Mouse (Mus musculus) MN1 (cell line): ENCODE measurements at regions not wholly inside any gene's neighbourhood (a gene's known extent, or its start where the extent isn't known, plus 50 kb on each side); places are given as distances from the start of the nearest gene placed in this dataset.

Experiments used
- DNase-seq: peaks from one replicate; pipeline ENCODE4 v3.0.0-alpha.2; 2016; ENCODE audit warnings: low spot score

DNA sequence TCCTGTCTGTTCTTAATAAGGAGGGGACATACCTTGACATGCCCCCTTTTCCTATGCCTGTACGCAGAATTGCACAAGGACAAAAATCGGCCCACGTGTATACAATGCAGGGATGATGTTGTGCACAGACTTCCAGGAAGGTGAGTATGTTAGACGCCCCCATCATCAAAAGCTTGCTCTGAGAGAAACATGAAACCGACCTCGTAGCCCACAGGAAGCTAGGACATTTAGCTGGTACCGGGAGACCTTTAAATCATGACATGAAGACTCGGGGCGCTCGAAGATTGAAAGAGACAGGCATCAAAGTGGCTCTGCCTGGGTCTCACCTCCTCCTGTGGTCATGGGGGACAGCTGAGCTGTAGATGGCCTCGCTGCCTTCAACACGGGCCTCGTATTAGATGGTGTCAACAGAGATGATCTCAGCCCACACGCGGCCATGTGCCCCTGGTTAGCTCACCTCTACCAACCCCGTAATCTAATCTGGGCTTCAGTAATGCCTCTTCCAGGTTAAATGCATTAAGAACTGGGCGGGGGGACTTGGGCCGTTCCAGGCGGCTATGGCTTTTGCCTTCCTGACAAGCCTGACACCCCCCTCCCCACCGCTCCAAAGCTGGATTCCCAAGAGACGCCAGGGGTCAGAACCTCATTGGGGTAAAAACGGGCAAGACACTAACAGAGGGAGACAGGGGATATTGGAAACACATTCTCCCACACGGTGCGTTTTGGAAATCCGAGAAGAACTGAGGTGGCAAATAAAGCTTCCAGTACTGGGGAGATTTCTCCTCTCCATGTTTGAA, 520.9 kb upstream of the Tbx3 start:
- DNase-seq: no peak

DNA sequence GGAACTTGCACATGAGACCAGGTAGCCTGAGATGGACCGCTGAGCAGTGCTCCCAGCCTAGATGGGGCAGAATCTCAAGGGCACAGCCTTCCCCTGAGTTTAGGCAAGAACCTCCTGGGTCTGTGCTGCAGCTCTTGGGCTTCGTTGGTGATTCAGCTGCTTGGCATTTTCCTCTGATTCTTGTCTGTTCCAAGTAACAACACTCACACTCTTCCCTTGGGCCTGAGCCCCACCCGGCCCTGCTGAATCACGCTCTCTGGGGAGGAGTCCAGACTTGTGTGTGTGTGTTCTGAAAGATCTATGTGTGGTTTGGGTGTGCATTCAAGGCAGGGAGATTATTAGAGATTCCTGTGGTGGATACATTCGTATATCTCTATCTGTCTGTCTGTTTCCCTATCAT, 517.4 kb upstream of the Tbx3 start:
- no peak for DNase-seq

GRCm38 (mm10) chr5:119156638-119157037, 513.8 kb upstream of the Tbx3 start:
- no peak for DNase-seq

GRCm38 (mm10) chr5:119158171-119158570, 512.3 kb upstream of the Tbx3 start:
- DNase-seq: no peak

DNA sequence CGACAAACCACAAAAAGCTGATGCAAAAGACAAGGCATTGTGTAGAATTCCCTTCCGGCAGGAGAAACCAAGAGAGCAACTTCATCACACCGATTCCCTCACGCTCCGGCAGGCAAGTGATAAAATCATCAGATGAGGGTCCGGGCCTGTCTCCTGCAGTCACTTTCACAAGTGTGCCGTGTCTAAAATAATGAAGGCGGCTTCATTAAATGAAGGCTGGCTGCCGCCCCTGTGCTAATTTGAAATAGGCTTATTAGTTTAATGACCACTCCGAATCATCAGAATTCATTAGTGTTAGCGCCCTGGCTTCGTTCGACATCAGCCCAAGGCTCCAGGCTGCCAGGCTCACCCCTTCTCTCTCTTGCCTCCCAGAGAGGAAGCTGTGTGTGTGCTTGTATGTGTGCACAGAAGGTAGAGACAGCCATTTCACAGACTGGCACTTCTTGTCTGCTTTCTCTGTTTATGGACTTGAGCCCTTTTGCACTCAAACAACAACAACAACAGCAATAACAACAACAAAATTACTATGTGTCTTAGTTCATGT, 508.3 kb upstream of the Tbx3 start:
- peak; percentile 13 for DNase-seq

DNA sequence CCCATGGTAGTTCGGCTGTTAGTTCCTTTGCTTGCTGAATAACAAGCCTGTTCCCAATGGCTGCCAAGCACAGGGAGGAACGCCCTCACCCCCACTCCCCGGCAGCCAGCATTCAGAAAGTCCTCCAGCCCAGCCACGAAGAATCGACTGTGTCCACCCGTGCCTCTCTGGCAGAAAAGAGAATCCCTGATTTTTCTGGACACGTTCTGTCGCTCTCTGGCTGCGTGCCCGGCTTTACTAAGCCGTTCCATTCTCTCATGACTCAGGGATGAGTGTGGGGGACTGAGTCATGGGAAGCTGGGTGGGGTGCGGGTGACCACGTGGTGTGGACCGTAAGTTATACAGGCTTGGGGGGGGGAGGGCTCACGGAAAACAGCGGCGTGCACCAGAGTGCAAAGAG, 502.8 kb upstream of the Tbx3 start:
- DNase-seq: peak; percentile 78

- DNase-seq: no peak
These were observed 501.2 kb upstream of the Tbx3 start for GRCm38 (mm10) chr5:119169274-119169673.

GRCm38 (mm10) chr5:119171626-119172025, 498.8 kb upstream of the Tbx3 start:
- DNase-seq: no peak

DNA sequence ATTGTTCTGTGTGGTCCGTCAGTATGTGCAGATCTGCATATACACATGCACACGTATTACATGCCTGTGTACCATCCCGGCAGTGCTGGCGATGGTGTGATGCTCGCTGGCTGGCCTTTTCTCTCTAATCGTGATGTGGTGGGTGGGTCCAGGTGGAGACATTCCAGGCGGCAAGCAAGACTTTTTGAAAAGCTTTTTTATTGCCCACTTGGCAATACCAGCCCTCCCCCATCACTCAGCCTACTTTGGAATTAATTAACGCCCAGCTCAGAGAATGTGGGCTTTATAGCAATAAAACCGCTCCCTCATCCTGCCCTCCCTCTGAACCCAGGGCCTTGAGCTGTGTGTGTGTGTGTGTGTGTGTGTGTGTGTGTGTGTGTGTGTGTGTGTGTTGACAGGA, 491.7 kb upstream of the Tbx3 start:
- DNase-seq: no peak

DNA sequence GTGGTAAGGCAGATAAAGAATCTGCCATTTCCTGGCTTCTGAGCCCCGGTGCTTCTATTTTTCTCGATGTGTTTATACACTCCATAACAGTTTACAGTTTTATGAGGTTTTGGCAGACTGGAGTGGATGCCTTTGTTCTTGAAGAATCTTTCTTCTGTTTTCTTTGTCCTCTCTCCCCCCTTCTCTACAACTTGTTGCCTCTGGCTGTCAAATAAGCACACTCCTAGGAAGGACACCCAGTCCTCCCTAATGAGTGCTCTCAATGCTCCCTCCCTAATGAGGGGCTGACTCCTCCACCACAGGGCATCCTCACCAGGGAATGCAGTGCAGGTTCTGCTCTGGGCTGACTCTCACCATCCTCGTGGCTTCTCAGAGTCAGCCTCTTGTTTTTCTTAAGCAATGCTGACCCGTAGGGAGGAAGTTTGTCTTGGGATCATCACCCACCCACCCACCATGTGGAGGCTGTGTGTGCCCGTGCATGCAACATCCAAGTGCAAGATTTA, 486.9 kb upstream of the Tbx3 start:
- no peak for DNase-seq

DNA sequence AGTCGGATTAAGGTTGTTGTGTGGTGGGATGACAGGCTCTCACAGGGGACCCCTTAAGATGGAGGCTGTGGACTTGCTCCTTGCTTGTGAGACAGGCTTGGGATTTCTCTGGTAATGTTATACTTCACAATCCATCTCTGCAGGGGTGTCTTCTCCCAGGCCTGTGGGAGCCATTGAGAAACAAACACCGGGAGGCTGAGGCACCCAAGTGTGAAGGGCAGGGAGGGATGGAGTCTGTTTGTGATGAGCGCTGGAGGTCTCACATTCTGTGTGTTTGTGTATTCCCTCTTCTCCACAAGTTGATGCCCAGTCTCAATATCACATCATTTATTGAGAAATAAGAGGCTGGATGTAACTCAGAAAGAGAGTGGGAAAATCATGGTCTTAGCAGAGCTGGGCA, 483.9 kb upstream of the Tbx3 start:
- no peak for DNase-seq

DNA sequence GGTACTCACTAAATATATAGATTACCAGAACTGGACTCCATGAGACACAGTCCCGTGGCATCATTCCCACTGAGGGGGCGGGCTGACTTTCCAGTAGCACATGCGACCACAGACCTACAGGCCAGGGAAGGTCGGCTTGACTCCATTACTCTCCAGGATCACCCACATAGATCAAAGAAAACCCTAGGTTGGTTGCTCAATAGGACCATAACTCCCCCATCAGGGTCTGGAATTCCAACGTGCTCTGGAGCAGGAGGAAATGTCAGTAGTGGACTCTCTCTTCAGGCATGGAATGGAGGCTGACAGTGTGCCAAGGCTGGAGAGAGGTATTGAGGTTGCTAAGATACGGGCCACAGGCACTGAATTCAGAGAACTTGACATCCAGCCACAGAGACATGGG, 482.0 kb upstream of the Tbx3 start:
- DNase-seq: no peak

- DNase-seq: peak; percentile 51
These were observed 476.5 kb upstream of the Tbx3 start for GRCm38 (mm10) chr5:119193699-119194681.

- DNase-seq: no peak
These were observed 470.6 kb upstream of the Tbx3 start for GRCm38 (mm10) chr5:119199906-119200305.

DNA sequence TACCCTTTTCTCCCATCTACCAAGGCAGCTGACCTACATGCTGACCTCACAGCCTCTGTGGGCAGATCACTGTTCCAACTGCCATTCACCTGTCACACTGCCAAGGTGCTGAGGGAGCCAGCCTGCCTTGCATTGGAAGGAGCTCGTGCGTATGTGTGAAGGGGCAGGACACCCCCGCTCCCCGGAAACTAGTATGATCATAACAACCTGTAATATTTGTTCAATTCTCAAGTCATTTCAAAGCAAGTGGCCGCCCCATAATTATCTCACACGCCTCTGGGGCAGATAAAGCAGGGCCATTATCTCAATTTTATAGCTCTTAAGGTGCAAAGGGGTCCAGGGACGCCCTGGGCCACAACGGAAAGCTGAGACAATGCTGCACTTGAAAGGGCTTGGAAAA, 469.2 kb upstream of the Tbx3 start:
- no peak for DNase-seq

DNA sequence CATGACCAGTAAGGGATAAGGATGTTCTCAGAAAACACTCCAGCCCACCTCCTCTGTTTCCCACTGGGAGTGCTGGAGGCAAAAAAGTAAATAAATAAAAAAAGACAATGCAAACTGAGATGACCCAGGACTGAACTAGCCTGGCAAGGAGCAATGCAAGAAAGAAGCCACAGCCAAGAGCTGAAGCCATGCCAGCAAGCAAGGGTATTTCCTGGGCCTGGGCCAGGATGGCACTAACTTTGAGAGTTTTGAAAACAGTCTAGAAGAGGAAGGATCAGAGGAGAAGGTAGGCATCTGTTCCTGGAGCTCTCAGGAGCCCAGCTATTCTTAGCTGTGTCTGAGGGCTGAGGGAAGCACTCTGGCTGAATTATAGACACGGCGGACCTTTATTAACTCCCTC, 465.7 kb upstream of the Tbx3 start:
- peak; percentile 27 for DNase-seq

GRCm38 (mm10) chr5:119208077-119208476, 462.4 kb upstream of the Tbx3 start:
- DNase-seq: no peak

- DNase-seq: peak; percentile 70
These were observed 457.3 kb upstream of the Tbx3 start for GRCm38 (mm10) chr5:119213196-119213595.

GRCm38 (mm10) chr5:119213692-119214357, 456.6 kb upstream of the Tbx3 start:
- no peak for DNase-seq

GRCm38 (mm10) chr5:119214937-119215336, 455.5 kb upstream of the Tbx3 start:
- no peak for DNase-seq

DNA sequence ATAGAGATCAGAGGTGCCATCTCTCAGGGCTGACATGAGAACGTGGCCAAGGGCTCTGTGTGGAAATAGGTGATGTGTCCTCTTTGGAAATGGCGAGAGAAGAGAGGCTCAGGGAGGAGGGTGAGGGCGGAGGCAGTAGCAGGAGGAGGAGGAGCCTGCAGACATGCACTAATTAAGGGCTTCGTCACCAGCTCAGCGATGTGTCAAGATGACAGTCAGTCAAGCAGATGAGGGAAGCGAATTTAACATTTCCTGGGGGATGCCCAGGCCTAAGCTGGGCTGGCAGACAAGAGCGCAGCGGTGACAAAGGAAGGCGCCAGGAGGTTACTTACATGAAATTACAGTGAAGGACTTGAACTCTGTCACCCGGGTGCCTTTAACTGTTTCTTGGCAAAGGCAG, 455.1 kb upstream of the Tbx3 start:
- DNase-seq: no peak

DNA sequence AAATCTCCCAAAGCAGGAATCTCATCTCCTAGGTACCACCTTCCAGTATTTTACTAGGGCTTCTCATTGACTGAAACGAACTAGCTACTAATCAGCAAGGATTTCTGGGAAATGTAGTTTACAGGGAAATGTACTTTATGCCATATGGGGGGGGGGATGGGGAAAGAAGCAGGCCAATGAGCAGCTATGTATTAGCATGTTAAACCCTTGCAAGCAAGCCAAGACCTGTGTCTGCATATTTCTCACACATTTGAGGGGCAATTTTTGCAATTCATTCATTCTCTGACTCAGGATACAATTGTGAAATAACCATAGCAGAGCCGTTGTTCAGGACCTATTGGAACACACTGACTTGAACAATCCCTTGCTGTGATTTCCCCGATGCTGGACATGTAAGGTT, 454.3 kb upstream of the Tbx3 start:
- no peak for DNase-seq
